Mouse (Mus musculus): ENCODE data around the gene Cd28. TPM values are rescaled to one million over a fixed set of nuclear protein-coding genes. Genes with fewer than 3 reads are reported as not detected.

Gene Cd28
- polyA plus RNA-seq (2014; fragmentation: Nextera tagmentation; extraction: Ambion mirVana): 0.16 and 0.33 TPM in 2 replicates

- H3K9me3 ChIP-seq (ENCODE audit: control insufficient read depth, low read length): no peaks in the 10 kb centered on the region
- ATAC-seq (ENCODE audit: low FRiP score, low TSS enrichment): no peak
- no peak within 1 kb of the TSS for H3K9ac ChIP-seq (ENCODE audit: low read depth, low read length)
- no peaks in the 10 kb centered on the region for H3K27me3 ChIP-seq (ENCODE audit: control insufficient read depth, insufficient read depth, low read length)
- 91% methylated on average over 5 of the region's 5 CpGs for WGBS
- H3K4me1 ChIP-seq (ENCODE audit: control insufficient read depth, insufficient read depth, low read length): peaks cover 3% of the 10 kb centered on the region; the same call in 1 of the 2 replicates
- peak within 1 kb of the TSS; percentile 34; the same call in 1 of the 2 replicates for H3K27ac ChIP-seq (ENCODE audit: low read depth, low read length)
- no peak within 1 kb of the TSS for H3K4me3 ChIP-seq (ENCODE audit: low read length)
- H3K36me3 ChIP-seq (ENCODE audit: control insufficient read depth, insufficient read depth, low read length): no peaks in the 10 kb centered on the region
- no peak within 1 kb of the TSS for H3K4me2 ChIP-seq (replicated peaks; ENCODE audit: low read depth, low read length)
These were observed at the start of gene Cd28 for GRCm38 (mm10) chr1:60716567-60716966. TSS of gene Cd28 (plus strand) at chr1:60716800.

- Histone ChIP-seq H3K4me2 (replicated peaks; ENCODE audit: low read depth, low read length) (no peak overlapping the region; the same call in 1 of the 2 replicates), H3K27me3 (ENCODE audit: control insufficient read depth, insufficient read depth, low read length) (no peaks in the 10 kb centered on the region), H3K4me3 (ENCODE audit: low read length) (no peak overlapping the region), H3K9ac (ENCODE audit: low read depth, low read length) (no peak overlapping the region), H3K27ac (ENCODE audit: low read depth, low read length) (peak overlapping the region; percentile 11; the same call in 1 of the 2 replicates), H3K9me3 (ENCODE audit: control insufficient read depth, low read length) (no peaks in the 10 kb centered on the region), H3K36me3 (ENCODE audit: control insufficient read depth, insufficient read depth, low read length) (no peaks in the 10 kb centered on the region), H3K4me1 (ENCODE audit: control insufficient read depth, insufficient read depth, low read length) (no peaks in the 10 kb centered on the region)
- ATAC-seq (ENCODE audit: low FRiP score, low TSS enrichment): no peak
- 59% methylated on average over 17 of the region's 17 CpGs for WGBS
These were observed 48.6 kb upstream of the Cd28 start for GRCm38 (mm10) chr1:60667873-60668616.

- 41% methylated on average over 9 of the region's 9 CpGs for WGBS
- ATAC-seq (ENCODE audit: low FRiP score, low TSS enrichment): no peak
- Histone ChIP-seq H3K36me3 (ENCODE audit: control insufficient read depth, insufficient read depth, low read length) (no peaks in the 10 kb centered on the region), H3K27me3 (ENCODE audit: control insufficient read depth, insufficient read depth, low read length) (no peaks in the 10 kb centered on the region), H3K4me3 (ENCODE audit: low read length) (no peak overlapping the region), H3K9ac (ENCODE audit: low read depth, low read length) (no peak overlapping the region), H3K4me2 (replicated peaks; ENCODE audit: low read depth, low read length) (no peak overlapping the region), H3K9me3 (ENCODE audit: control insufficient read depth, low read length) (no peaks in the 10 kb centered on the region), H3K4me1 (ENCODE audit: control insufficient read depth, insufficient read depth, low read length) (no peaks in the 10 kb centered on the region), H3K27ac (ENCODE audit: low read depth, low read length) (no peak overlapping the region)
These were observed 47.6 kb upstream of the Cd28 start for GRCm38 (mm10) chr1:60669048-60669447.

- WGBS: 88% methylated on average over 2 of the region's 2 CpGs
- H3K4me3 ChIP-seq (ENCODE audit: low read length): no peak overlapping the region
- ATAC-seq (ENCODE audit: low FRiP score, low TSS enrichment): no peak
- H3K4me1 ChIP-seq (ENCODE audit: control insufficient read depth, insufficient read depth, low read length): no peaks in the 10 kb centered on the region
- no peak overlapping the region for H3K4me2 ChIP-seq (replicated peaks; ENCODE audit: low read depth, low read length)
- no peak overlapping the region for H3K27ac ChIP-seq (ENCODE audit: low read depth, low read length)
- H3K36me3 ChIP-seq (ENCODE audit: control insufficient read depth, insufficient read depth, low read length): no peaks in the 10 kb centered on the region
- no peaks in the 10 kb centered on the region for H3K27me3 ChIP-seq (ENCODE audit: control insufficient read depth, insufficient read depth, low read length)
- H3K9ac ChIP-seq (ENCODE audit: low read depth, low read length): no peak overlapping the region
- no peaks in the 10 kb centered on the region for H3K9me3 ChIP-seq (ENCODE audit: control insufficient read depth, low read length)
These were observed 46.9 kb upstream of the Cd28 start for GRCm38 (mm10) chr1:60669664-60670063.

- no peak overlapping the region for H3K9ac ChIP-seq (ENCODE audit: low read depth, low read length)
- no peak overlapping the region for H3K4me2 ChIP-seq (replicated peaks; ENCODE audit: low read depth, low read length)
- H3K27ac ChIP-seq (ENCODE audit: low read depth, low read length): no peak overlapping the region
- no peaks in the 10 kb centered on the region for H3K27me3 ChIP-seq (ENCODE audit: control insufficient read depth, insufficient read depth, low read length)
- H3K36me3 ChIP-seq (ENCODE audit: control insufficient read depth, insufficient read depth, low read length): no peaks in the 10 kb centered on the region
- H3K4me1 ChIP-seq (ENCODE audit: control insufficient read depth, insufficient read depth, low read length): no peaks in the 10 kb centered on the region
- WGBS: 84% methylated on average over 5 of the region's 5 CpGs
- H3K4me3 ChIP-seq (ENCODE audit: low read length): no peak overlapping the region
- no peaks in the 10 kb centered on the region for H3K9me3 ChIP-seq (ENCODE audit: control insufficient read depth, low read length)
- no peak for ATAC-seq (ENCODE audit: low FRiP score, low TSS enrichment)
These were observed 46.4 kb upstream of the Cd28 start for GRCm38 (mm10) chr1:60670172-60670571.

- WGBS: 86% methylated on average over 4 of the region's 4 CpGs
- no peak overlapping the region for H3K4me3 ChIP-seq (ENCODE audit: low read length)
These were observed 32.8 kb upstream of the Cd28 start for GRCm38 (mm10) chr1:60683766-60684165.

GRCm38 (mm10) chr1:60696115-60696895 lies 20.3 kb upstream of the Cd28 start:
- Histone ChIP-seq H3K4me3 (ENCODE audit: low read length) (no peak overlapping the region), H3K27ac (ENCODE audit: low read depth, low read length) (no peak overlapping the region), H3K9me3 (ENCODE audit: control insufficient read depth, low read length) (no peaks in the 10 kb centered on the region), H3K4me1 (ENCODE audit: control insufficient read depth, insufficient read depth, low read length) (no peaks in the 10 kb centered on the region), H3K9ac (ENCODE audit: low read depth, low read length) (no peak overlapping the region), H3K27me3 (ENCODE audit: control insufficient read depth, insufficient read depth, low read length) (no peaks in the 10 kb centered on the region), H3K4me2 (replicated peaks; ENCODE audit: low read depth, low read length) (no peak overlapping the region), H3K36me3 (ENCODE audit: control insufficient read depth, insufficient read depth, low read length) (no peaks in the 10 kb centered on the region)
- no peak for ATAC-seq (ENCODE audit: low FRiP score, low TSS enrichment)
- 80% methylated on average over 3 of the region's 3 CpGs for WGBS

More at GRCm38 (mm10) chr1:60683766-60684165, 32.8 kb upstream of the Cd28 start:
- Histone ChIP-seq H3K27ac (ENCODE audit: low read depth, low read length) (no peak overlapping the region), H3K4me2 (replicated peaks; ENCODE audit: low read depth, low read length) (no peak overlapping the region), H3K36me3 (ENCODE audit: control insufficient read depth, insufficient read depth, low read length) (no peaks in the 10 kb centered on the region), H3K9me3 (ENCODE audit: control insufficient read depth, low read length) (no peaks in the 10 kb centered on the region), H3K9ac (ENCODE audit: low read depth, low read length) (no peak overlapping the region), H3K4me1 (ENCODE audit: control insufficient read depth, insufficient read depth, low read length) (no peaks in the 10 kb centered on the region), H3K27me3 (ENCODE audit: control insufficient read depth, insufficient read depth, low read length) (no peaks in the 10 kb centered on the region)
- ATAC-seq (ENCODE audit: low FRiP score, low TSS enrichment): no peak

GRCm38 (mm10) chr1:60702641-60703040 lies 14.0 kb upstream of the Cd28 start:
- H3K4me1 ChIP-seq (ENCODE audit: control insufficient read depth, insufficient read depth, low read length): no peaks in the 10 kb centered on the region
- H3K4me3 ChIP-seq (ENCODE audit: low read length): no peak overlapping the region

GRCm38 (mm10) chr1:60713238-60713637 lies 3.4 kb upstream of the Cd28 start:
- Histone ChIP-seq H3K9ac (ENCODE audit: low read depth, low read length) (no peak overlapping the region), H3K4me2 (replicated peaks; ENCODE audit: low read depth, low read length) (no peak overlapping the region), H3K27me3 (ENCODE audit: control insufficient read depth, insufficient read depth, low read length) (no peaks in the 10 kb centered on the region), H3K9me3 (ENCODE audit: control insufficient read depth, low read length) (no peaks in the 10 kb centered on the region), H3K4me3 (ENCODE audit: low read length) (no peak overlapping the region), H3K4me1 (ENCODE audit: control insufficient read depth, insufficient read depth, low read length) (peaks cover 3% of the 10 kb centered on the region; the same call in 1 of the 2 replicates), H3K27ac (ENCODE audit: low read depth, low read length) (no peak overlapping the region), H3K36me3 (ENCODE audit: control insufficient read depth, insufficient read depth, low read length) (no peaks in the 10 kb centered on the region)
- WGBS: 86% methylated on average over 3 of the region's 3 CpGs
- no peak for ATAC-seq (ENCODE audit: low FRiP score, low TSS enrichment)

More at GRCm38 (mm10) chr1:60702641-60703040, 14.0 kb upstream of the Cd28 start:
- H3K36me3 ChIP-seq (ENCODE audit: control insufficient read depth, insufficient read depth, low read length): no peaks in the 10 kb centered on the region
- ATAC-seq (ENCODE audit: low FRiP score, low TSS enrichment): no peak
- H3K27me3 ChIP-seq (ENCODE audit: control insufficient read depth, insufficient read depth, low read length): no peaks in the 10 kb centered on the region
- no peak overlapping the region for H3K9ac ChIP-seq (ENCODE audit: low read depth, low read length)
- H3K9me3 ChIP-seq (ENCODE audit: control insufficient read depth, low read length): no peaks in the 10 kb centered on the region
- no peak overlapping the region for H3K4me2 ChIP-seq (replicated peaks; ENCODE audit: low read depth, low read length)
- no peak overlapping the region for H3K27ac ChIP-seq (ENCODE audit: low read depth, low read length)
- WGBS: 69% methylated on average over 2 of the region's 2 CpGs
